Mouse (Mus musculus): Measurements from ENCODE around the gene Zfp607b. TPM values are rescaled to one million over a fixed set of nuclear protein-coding genes. Genes with fewer than 3 reads are reported as not detected.

Gene Zfp607b
- polyA plus RNA-seq (2014; fragmentation: Nextera tagmentation; extraction: Ambion mirVana) = 3.9 and 5.1 TPM in 2 replicates

DNA sequence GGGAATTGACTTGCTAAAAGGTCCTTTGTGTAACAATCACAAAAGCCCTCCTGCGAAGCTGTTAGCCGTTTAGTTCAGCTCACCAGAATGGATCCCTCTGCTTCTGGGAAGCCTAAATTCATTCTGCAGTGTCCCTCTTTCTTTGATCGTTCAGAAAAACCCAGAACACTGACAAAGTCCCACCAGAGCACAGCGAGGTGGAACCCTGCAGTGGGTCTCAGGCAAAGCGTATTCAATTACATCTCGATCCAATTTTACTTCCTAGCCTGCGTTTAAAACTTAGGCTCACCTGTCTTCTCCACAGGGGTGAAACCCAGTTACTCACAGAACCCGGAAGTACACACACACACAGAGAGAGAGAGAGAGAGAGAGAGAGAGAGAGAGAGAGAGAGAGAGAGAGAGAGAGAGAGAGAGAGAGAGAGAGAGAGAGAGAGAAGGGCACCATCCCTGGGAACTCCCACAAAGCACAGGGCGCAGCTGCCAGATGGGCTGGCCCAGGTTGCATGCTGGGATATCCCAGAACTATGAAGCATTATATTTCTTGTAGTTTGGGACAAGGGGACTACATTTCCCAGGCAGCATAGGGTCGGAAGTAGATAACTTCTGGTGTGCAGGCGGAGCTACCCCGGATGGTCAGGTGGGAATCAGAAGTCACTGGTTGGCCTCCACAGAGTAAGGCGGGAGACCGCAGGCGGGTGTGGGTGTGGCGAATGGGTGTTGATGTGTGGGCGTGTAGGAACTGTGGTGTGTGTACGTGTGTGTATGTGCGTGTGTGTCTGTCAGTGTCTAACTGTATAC is at the start of gene Zfp607b:
TSS of gene Zfp607b (plus strand) at position 526 of the 798 bp plus-strand sequence.
- Histone ChIP-seq H3K27ac (replicated peaks; ENCODE audit: low read depth, low read length) (no peak within 1 kb of the TSS; the same call in 1 of the 2 replicates), H3K36me3 (replicated peaks; ENCODE audit: control insufficient read depth, insufficient read depth, low read depth, low read length) (no peaks in the 10 kb centered on the region), H3K9me3 (replicated peaks; ENCODE audit: control insufficient read depth, low read length) (no peaks in the 10 kb centered on the region), H3K27me3 (ENCODE audit: control insufficient read depth, insufficient read depth, low read length) (no peaks in the 10 kb centered on the region), H3K4me1 (ENCODE audit: control insufficient read depth, insufficient read depth, low read length) (peaks cover 2% of the 10 kb centered on the region; the same call in 1 of the 2 replicates), H3K9ac (replicated peaks; ENCODE audit: low read length) (peak within 1 kb of the TSS; percentile 57), H3K4me2 (ENCODE audit: low read depth, low read length) (peak within 1 kb of the TSS; percentile 58), H3K4me3 (ENCODE audit: low read depth, low read length) (peak within 1 kb of the TSS; percentile 46)
- DNase-seq (ENCODE audit: low spot score) (peak; percentile 96), ATAC-seq (replicated peaks; ENCODE audit: insufficient number of reproducible peaks, low FRiP score, low TSS enrichment, low read depth) (peak; percentile 99)
- 1% methylated on average over 19 of the region's 19 CpGs for WGBS

GRCm38 (mm10) chr7:27644471-27644870 is 44.7 kb upstream of the Zfp607b start:
- no peak overlapping the region for H3K9ac ChIP-seq (replicated peaks; ENCODE audit: low read length)
- H3K4me3 ChIP-seq (ENCODE audit: low read depth, low read length) = no peak overlapping the region
- no peaks in the 10 kb centered on the region for H3K27me3 ChIP-seq (ENCODE audit: control insufficient read depth, insufficient read depth, low read length)
- ATAC-seq (replicated peaks; ENCODE audit: insufficient number of reproducible peaks, low FRiP score, low TSS enrichment, low read depth) (no peak), DNase-seq (ENCODE audit: low spot score) (no peak)
- no peaks in the 10 kb centered on the region for H3K9me3 ChIP-seq (replicated peaks; ENCODE audit: control insufficient read depth, low read length)
- no peak overlapping the region for H3K4me2 ChIP-seq (ENCODE audit: low read depth, low read length)
- H3K4me1 ChIP-seq (ENCODE audit: control insufficient read depth, insufficient read depth, low read length) = no peaks in the 10 kb centered on the region
- 36% methylated on average over 1 of the region's 1 CpGs for WGBS
- no peak overlapping the region for H3K27ac ChIP-seq (replicated peaks; ENCODE audit: low read depth, low read length)
- H3K36me3 ChIP-seq (replicated peaks; ENCODE audit: control insufficient read depth, insufficient read depth, low read depth, low read length) = no peaks in the 10 kb centered on the region

DNA sequence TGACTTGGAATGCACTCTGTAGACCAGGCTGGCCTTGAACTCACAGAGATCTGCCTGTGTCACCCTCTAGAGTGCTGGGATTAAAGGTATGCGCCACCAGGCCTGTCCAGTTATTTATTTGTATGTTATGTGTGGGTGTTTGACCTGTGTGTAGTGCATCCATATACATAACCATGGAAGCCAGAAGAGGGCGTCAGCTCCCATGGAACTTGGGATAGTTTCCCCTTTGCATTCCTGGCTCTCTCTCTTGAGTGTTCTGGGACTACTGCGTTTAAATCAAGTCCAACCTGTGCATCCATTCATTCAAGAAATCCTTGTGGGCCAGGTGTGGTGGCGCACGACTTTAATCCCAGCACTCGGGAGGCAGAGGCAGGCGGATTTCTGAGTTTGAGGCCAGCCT is 42.6 kb upstream of the Zfp607b start:
- Histone ChIP-seq H3K4me1 (ENCODE audit: control insufficient read depth, insufficient read depth, low read length) (no peaks in the 10 kb centered on the region), H3K4me3 (ENCODE audit: low read depth, low read length) (no peak overlapping the region), H3K27ac (replicated peaks; ENCODE audit: low read depth, low read length) (no peak overlapping the region), H3K9me3 (replicated peaks; ENCODE audit: control insufficient read depth, low read length) (no peaks in the 10 kb centered on the region), H3K27me3 (ENCODE audit: control insufficient read depth, insufficient read depth, low read length) (no peaks in the 10 kb centered on the region), H3K4me2 (ENCODE audit: low read depth, low read length) (no peak overlapping the region), H3K36me3 (replicated peaks; ENCODE audit: control insufficient read depth, insufficient read depth, low read depth, low read length) (no peaks in the 10 kb centered on the region), H3K9ac (replicated peaks; ENCODE audit: low read length) (no peak overlapping the region)
- DNase-seq (ENCODE audit: low spot score) (no peak), ATAC-seq (replicated peaks; ENCODE audit: insufficient number of reproducible peaks, low FRiP score, low TSS enrichment, low read depth) (no peak)
- WGBS = 82% methylated on average over 7 of the region's 7 CpGs

- DNase-seq (ENCODE audit: low spot score) (no peak), ATAC-seq (replicated peaks; ENCODE audit: insufficient number of reproducible peaks, low FRiP score, low TSS enrichment, low read depth) (no peak)
- 81% methylated on average over 6 of the region's 6 CpGs for WGBS
- no peak overlapping the region for H3K4me2 ChIP-seq (ENCODE audit: low read depth, low read length)
- peaks cover 2% of the 10 kb centered on the region; the same call in 1 of the 2 replicates for H3K27me3 ChIP-seq (ENCODE audit: control insufficient read depth, insufficient read depth, low read length)
- H3K4me3 ChIP-seq (ENCODE audit: low read depth, low read length) = no peak overlapping the region
- no peak overlapping the region for H3K9ac ChIP-seq (replicated peaks; ENCODE audit: low read length)
- no peaks in the 10 kb centered on the region for H3K4me1 ChIP-seq (ENCODE audit: control insufficient read depth, insufficient read depth, low read length)
- no peaks in the 10 kb centered on the region for H3K9me3 ChIP-seq (replicated peaks; ENCODE audit: control insufficient read depth, low read length)
- H3K36me3 ChIP-seq (replicated peaks; ENCODE audit: control insufficient read depth, insufficient read depth, low read depth, low read length) = no peaks in the 10 kb centered on the region
- H3K27ac ChIP-seq (replicated peaks; ENCODE audit: low read depth, low read length) = no peak overlapping the region
Observed at GRCm38 (mm10) chr7:27647281-27648002, 41.7 kb upstream of the Zfp607b start.

DNA sequence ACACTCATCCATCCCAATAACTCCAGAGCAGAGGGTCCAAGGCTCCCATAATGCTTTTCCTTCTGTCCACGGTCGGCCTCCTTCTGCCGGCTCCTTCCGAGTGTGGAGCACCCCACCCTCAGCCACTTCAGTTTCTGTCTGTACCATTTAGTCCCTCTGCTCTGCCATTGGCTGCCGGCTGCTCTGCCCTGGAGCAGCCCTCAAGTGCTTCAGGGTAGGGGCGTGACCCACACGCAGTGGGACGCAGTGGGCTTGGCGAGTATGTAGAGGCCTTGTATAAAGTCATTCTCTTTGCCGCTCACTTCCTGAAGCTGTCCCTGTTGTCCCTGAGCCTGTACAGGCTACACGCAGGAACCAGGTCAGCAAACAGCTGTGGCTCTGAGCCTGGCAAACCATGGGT is 39.4 kb upstream of the Zfp607b start:
- H3K4me3 ChIP-seq (ENCODE audit: low read depth, low read length) = no peak overlapping the region
- no peak overlapping the region for H3K27ac ChIP-seq (replicated peaks; ENCODE audit: low read depth, low read length)
- H3K9ac ChIP-seq (replicated peaks; ENCODE audit: low read length) = no peak overlapping the region
- 92% methylated on average over 11 of the region's 11 CpGs for WGBS
- H3K9me3 ChIP-seq (replicated peaks; ENCODE audit: control insufficient read depth, low read length) = no peaks in the 10 kb centered on the region
- peaks cover 20% of the 10 kb centered on the region for H3K27me3 ChIP-seq (ENCODE audit: control insufficient read depth, insufficient read depth, low read length)
- no peaks in the 10 kb centered on the region for H3K36me3 ChIP-seq (replicated peaks; ENCODE audit: control insufficient read depth, insufficient read depth, low read depth, low read length)
- ATAC-seq (replicated peaks; ENCODE audit: insufficient number of reproducible peaks, low FRiP score, low TSS enrichment, low read depth) = no peak
- no peak for DNase-seq (ENCODE audit: low spot score)
- no peak overlapping the region for H3K4me2 ChIP-seq (ENCODE audit: low read depth, low read length)
- H3K4me1 ChIP-seq (ENCODE audit: control insufficient read depth, insufficient read depth, low read length) = peaks cover 4% of the 10 kb centered on the region

DNA sequence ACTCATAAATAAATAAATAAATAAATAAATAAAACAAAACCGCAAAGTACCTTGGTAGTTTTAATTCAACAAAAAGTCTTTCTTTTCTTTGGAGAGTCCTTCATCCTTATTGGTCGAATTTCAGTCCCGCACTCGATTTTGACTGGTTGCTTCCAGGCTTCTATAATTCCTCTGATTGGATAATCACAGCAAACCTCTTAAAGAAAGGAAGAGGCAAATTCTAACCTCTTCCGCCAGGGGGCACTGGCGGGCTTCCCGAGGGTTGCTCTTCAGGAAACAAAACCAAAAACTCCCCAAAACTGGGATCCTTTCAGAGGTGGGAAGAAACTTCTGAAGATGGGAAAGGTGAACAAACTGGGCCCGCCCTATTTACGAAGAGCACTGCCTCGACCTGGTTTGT is 38.2 kb upstream of the Zfp607b start:
- Histone ChIP-seq H3K4me2 (ENCODE audit: low read depth, low read length) (no peak overlapping the region), H3K9ac (replicated peaks; ENCODE audit: low read length) (no peak overlapping the region), H3K27me3 (ENCODE audit: control insufficient read depth, insufficient read depth, low read length) (peaks cover 20% of the 10 kb centered on the region), H3K4me3 (ENCODE audit: low read depth, low read length) (no peak overlapping the region), H3K4me1 (ENCODE audit: control insufficient read depth, insufficient read depth, low read length) (peaks cover 4% of the 10 kb centered on the region), H3K9me3 (replicated peaks; ENCODE audit: control insufficient read depth, low read length) (no peaks in the 10 kb centered on the region), H3K27ac (replicated peaks; ENCODE audit: low read depth, low read length) (no peak overlapping the region), H3K36me3 (replicated peaks; ENCODE audit: control insufficient read depth, insufficient read depth, low read depth, low read length) (no peaks in the 10 kb centered on the region)
- no peak for ATAC-seq (replicated peaks; ENCODE audit: insufficient number of reproducible peaks, low FRiP score, low TSS enrichment, low read depth)
- 1% methylated on average over 10 of the region's 10 CpGs for WGBS
- DNase-seq (ENCODE audit: low spot score) = peak; percentile 90

DNA sequence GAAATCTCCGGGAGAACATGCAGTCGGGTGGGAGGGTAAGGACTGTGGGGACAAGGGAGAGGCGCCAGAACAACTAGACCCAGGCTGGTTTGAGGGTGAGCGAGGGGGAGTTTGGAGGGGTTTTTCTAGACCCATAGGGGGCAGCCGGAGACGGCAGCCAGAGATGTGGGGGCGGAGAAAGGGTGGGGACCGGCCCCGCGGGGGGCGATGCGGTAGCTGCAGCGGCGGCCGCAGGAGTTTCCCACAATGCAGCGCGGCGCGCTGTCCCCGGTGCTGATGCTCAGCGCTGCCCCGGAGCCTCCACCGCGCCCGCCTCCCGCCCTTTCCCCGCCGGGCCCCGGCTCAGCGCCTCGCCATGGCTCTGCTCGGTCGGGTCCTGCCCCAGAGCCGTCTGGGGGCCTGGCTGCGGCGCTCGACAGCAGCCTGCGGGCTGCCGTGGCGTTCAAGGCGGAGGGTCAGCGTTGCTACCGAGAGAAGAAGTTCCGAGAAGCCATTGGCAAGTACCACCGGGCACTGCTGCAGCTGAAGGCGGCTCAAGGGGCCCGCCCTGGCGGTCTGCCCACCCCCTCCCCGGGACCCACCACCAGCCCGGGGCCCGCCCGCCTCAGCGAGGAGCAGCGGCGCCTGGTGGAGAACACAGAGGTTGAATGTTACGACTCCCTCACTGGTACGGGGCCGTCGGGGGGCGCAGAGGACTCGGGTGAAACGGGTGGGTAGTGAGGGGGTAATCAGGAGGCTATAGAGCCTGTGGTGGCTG is 35.3 kb upstream of the Zfp607b start, which contains the start of gene Ttc9b:
TSS of gene Ttc9b (plus strand) at position 235 of the 757 bp plus-strand sequence.
- peak; percentile 81 for DNase-seq (ENCODE audit: low spot score)
- Histone ChIP-seq H3K9me3 (replicated peaks; ENCODE audit: control insufficient read depth, low read length) (no peaks in the 10 kb centered on the region), H3K36me3 (replicated peaks; ENCODE audit: control insufficient read depth, insufficient read depth, low read depth, low read length) (no peaks in the 10 kb centered on the region), H3K4me2 (ENCODE audit: low read depth, low read length) (peak within 1 kb of the TSS; percentile 68), H3K4me1 (ENCODE audit: control insufficient read depth, insufficient read depth, low read length) (peaks cover 4% of the 10 kb centered on the region), H3K4me3 (ENCODE audit: low read depth, low read length) (peak within 1 kb of the TSS; percentile 27), H3K27ac (replicated peaks; ENCODE audit: low read depth, low read length) (no peak within 1 kb of the TSS), H3K27me3 (ENCODE audit: control insufficient read depth, insufficient read depth, low read length) (peaks cover 34% of the 10 kb centered on the region), H3K9ac (replicated peaks; ENCODE audit: low read length) (peak within 1 kb of the TSS; percentile 28)
- 3% methylated on average over 58 of the region's 62 CpGs for whole genome bisulfite sequencing
- ATAC-seq (replicated peaks; ENCODE audit: insufficient number of reproducible peaks, low FRiP score, low TSS enrichment, low read depth) = peak; percentile 45

Measured in embryonic facial prominence, embryonic 11.5 days (tissue).